Mouse (Mus musculus): ENCODE measurements at regions not wholly inside any gene's neighbourhood (a gene's known extent, or its start where the extent isn't known, plus 50 kb on each side); places are given as distances from the start of the nearest gene placed in this dataset.

DNA sequence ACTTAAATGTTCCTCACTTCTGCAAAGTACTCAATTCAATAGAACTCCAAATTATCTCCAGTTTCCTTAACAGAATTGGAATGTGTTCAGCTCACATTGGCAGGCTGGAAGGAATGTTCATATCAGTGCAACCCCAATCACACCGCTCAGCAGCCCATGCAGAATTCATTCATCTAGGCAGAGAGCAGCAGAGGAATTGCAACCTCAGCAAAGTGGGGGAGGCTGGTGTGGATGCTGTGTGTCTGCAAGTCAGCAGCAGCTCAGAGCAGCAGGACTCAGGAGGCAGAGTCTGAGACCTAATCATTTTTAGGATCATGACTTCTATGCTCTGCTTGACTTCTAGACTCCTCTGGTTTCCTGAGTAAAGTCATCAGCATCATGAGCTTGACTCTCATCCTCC is 100.7 kb upstream of the Chrna7 start:
- intact Hi-C loops (cut with DNase I), result no loop called here
- no peak for DNase-seq

DNA sequence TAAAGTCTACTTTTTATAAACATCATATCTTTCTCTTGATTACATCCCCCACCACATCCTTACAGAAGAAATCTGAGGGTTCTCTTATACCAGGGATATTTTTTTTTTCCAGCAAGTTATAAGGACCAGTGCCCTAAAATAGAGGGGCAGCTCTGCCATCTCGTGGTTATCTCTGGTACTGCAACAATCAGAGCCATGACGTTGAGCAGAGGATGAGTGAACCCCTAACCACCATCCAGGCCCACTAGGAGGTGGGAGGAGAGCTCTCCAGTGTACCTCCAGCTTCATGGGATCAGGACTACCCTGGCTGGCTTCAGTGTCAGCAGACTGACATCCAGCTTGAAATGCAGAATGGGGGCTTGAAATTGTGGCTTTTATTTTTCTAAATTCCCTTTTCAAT is 107.2 kb upstream of the Chrna7 start:
- intact Hi-C loops (cut with DNase I), result loop anchor here (2.0 kb wide), 1 partner anchor 397 kb away; no protein-coding TSS in a partner anchor
- DNase-seq, result no peak

DNA sequence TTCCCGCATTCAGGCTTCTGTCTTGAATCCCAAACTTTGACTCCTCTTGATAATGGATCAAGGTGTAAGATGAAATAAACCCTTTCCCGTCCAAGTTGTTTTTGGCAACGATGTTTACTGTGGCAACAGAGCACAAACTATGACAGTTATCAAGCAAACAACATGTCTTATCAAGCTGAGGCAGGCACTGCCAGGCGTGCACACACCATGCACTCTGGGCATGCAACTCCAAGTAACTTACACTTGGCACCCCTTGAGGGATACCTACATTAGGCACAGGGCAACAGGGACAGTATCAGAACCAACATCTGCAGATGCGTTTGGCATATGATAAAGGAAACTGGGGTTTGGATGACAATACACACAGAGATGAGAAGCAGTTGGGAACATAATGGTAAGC is 108.8 kb upstream of the Chrna7 start:
- intact Hi-C loops (cut with DNase I), result no loop called here
- DNase-seq, result no peak

DNA sequence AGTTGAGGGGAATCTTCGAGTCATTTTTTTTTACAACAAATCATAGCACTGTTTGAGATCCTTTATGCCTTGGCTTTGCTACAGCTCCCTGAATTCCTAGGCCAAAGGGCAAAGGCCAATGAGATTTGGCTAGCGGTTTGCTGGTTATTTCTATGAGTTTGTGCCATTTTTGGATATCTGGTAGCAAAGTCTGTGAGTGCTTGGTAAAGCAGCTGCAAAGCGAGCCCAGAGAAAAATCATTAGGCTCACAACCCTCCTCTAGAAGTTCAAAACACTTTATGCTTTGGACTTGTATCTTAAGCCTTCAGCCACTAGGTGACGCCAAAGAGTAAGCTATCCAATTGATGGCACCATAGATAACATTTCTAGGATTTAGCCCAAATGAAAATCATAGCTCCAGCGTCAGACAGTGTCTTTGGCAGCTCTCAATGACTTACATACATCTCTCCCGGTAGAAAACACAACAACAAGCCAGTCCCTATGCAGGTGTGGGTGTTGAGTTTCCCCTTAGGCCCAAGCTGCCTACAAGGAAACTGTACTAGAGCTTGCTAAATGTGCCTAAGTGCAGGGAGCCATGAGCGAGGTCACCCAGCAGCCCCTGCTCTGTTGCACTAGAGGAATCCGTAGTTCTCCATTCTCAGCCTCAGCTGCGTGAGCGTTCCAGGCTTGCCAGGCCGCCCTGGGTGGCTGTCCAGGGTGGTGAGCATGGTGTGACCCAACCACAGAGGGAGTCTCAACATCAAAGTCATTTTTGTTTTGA is 109.8 kb upstream of the Chrna7 start:
- intact Hi-C loops (cut with DNase I), result no loop called here
- no peak for DNase-seq

DNA sequence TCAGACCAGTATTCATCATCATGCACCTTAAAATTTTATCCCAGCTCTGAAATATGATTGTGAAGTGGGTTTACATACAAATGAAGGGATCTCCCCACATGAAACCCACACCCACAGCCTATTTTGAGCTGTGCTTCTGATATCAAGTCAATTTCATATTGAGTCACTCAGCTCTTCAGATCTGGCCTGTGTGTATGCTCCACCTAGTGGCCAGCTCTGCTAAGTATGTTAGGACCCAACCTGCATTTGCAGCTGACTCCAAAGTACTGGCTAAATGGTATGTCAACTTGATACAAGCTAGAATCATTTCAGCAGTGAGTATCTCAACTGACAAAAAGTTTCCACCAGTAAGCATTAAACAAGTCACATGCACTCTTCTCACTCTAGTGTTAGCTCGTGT is 109.4 kb upstream of the Otud7a start:
- intact Hi-C loops (cut with DNase I), result no loop called here

DNA sequence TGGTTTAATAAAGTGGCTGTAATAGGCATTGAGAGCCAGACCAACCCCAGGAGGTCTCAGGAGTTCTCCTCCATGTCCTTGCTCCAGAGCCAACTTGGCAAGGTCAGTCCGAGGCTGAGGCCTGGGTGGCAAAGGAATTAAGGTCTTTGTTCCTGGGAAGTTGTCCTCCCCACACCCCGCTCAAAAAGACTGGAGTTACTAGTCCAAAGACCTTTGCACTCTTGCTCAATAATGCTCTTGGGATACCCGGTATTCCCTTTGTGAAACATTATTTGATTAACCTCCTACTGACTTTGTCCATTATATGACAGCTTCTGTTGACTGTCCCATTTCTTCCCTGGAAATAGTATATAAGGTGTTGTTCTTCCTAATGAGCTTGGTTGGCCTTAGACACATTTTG is 108.5 kb upstream of the Otud7a start:
- intact Hi-C loops (cut with DNase I), result no loop called here
- DNase-seq, result no peak

More for the DNA sequence above, 109.4 kb upstream of the Otud7a start:
- DNase-seq, result no peak

DNA sequence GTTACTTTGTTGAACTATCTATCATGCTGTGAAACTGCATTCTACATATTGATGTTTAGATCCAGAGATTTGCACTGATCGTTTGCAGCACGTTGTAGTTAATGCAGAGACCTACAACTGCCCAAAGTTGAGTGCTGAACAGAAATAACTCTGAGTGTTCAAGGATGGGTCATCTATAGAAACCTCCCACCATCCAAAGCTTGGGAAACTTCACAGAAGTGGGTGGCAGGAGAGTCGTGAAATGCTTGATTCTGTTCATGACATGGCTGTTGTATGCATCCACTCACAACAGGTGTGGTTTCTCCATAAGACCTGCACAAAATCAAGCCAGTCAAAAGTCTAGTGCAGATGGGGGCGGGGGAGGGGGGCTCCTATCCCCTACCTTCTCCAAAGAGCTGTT is 102.8 kb upstream of the Otud7a start:
- intact Hi-C loops (cut with DNase I), result no loop called here
- no peak for DNase-seq

DNA sequence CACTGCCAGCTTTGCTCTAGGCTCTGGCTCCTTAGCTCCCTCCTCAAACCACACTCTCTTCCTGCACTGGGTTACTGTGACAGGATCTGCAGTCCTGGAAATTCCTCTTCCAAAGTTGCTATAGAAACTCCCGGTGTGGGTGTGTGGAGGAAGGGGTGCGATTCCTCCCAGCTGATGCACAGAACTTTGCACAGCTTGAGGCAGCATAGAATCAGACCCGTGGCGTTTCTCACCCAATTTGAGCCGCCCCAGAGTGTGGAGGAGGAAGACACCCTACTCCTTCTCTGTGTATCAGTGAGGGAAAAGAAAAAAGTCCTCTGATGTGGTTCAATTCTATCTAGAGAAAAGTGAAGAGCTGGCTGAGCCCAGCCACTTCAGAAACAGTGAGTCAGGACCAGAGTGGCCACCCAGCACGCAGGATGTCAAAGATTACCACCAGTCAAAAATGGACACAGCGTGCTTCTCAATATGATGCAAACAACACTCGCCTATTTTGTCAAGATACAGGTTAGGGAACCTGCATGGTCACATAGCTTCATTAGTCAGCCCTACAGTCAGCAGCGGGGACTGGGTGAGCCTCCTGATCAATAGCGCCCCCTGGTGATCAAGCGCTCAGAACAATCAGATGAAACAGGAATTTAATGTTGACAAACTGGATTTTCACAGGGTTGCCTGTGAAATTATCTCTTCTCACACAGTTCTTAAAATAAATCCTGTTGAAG is 98.7 kb upstream of the Otud7a start:
- no peak for DNase-seq
- intact Hi-C loops (cut with DNase I), result no loop called here

DNA sequence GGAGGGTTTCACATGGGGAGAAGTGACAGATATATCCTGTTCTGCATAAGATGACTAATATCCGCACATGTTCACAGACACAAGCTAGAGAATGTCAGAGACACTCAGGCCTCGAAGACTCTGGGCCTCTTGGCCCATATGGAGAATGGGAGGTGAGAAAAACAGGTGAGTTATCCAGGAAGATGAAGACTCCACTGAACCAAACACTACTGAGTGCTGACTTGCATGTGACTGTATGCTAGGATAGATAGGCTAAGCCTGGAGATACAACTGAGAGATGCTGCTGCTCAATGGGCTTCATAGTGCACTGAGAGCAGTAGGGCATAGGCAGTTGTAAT is 98.2 kb upstream of the Otud7a start:
- DNase-seq, result no peak
- intact Hi-C loops (cut with DNase I), result no loop called here

Data from gastrocnemius, postnatal 36 days (tissue).